Mouse (Mus musculus) heart, postnatal 36 days (tissue): ENCODE results near the gene Stam2. TPM values are rescaled to one million over a fixed set of nuclear protein-coding genes. Genes with fewer than 3 reads are reported as not detected.
A peak's percentile ranks its signal among the peaks of the same experiment; 100 is the strongest.

Experiments used
- DNase-seq, 2 experiments: peaks; one replicate each; pipeline ENCODE4 v3.0.0; 2021 to 2022
- intact Hi-C: fragments of 180-260 bp; cut with DNase I; formaldehyde crosslinking; loops from one replicate; pipeline ENCODE4 v1.15.1; 2025
- total RNA-seq, 2 experiments: library from RNA; stranded (reverse); gene quantifications; 2 replicates each; pipeline ENCODE4 v1.2.3; 2021

Gene Stam2
- total RNA-seq, 2 experiments from 2014 or later: 16.5 to 17.4 TPM

DNA sequence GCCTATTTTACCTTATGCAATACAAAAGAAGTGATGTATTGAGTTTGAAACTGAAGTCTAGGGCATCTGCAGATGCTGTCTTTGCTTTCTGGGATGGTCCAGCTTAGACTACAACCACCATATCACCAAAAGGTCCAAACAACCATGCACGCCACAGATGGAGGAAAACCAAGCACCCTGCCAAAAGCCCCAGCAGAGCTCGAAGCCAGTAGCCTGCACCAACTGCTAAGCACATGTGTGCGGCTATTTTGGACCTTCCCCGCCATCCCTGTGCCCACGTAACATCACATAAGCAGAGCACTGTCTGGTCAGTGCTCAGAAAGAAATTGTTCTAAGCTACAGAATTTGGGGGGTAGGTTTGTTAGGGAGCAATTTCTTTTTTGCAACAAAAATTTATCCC is 71.3 kb downstream of the Stam2 start:
- intact Hi-C loops: no loop called here
- DNase-seq: no peak

- intact Hi-C loops: no loop called here
- DNase-seq: no peak
Measured at GRCm38 (mm10) chr2:52668480-52668879, 73.6 kb downstream of the Stam2 start.

- no peak for DNase-seq
- intact Hi-C loops: no loop called here
Measured at GRCm38 (mm10) chr2:52656722-52657121, 85.4 kb downstream of the Stam2 start.

GRCm38 (mm10) chr2:52654541-52654940 is 87.5 kb downstream of the Stam2 start:
- no peak for DNase-seq
- intact Hi-C loops: no loop called here

GRCm38 (mm10) chr2:52651547-52651946 is 90.5 kb downstream of the Stam2 start:
- intact Hi-C loops: no loop called here

DNA sequence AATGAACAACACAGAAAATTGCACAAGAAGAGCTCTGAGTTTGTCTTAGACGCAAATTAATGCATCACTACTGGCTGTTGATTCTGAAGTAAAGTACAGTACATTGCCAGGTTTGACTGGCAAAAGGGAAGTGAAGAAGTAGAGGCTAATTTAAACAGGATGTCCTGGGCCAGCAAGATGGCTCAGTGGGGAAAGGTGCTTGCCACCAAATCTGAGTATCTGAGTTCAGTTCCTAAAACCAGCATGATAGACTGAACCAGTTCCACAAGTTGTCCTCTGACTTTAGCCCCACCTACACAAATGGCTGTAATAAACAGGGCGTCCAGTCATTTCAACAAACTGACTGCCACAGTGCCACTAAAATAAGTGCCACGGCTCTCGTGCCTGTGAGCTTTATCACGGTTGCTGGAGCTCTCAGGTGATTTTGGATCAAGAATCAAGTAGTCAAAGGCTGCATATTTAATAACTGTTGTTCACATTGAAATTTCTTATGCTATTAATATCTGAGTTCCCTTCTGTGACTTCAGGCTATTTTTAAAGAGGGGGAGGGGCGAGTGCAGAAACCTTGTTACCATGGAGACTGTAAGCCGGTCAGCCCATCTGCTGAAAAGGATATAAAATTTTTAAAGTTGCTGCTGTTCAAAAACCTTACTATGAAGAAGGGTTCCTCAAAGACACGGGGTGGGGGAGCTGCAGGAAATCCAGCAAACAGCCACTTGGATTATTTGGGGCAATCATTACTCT is 94.7 kb downstream of the Stam2 start:
- intact Hi-C loops: no loop called here
- peak in 1 of 2 experiments; percentile 2 for DNase-seq

More at GRCm38 (mm10) chr2:52651547-52651946, 90.5 kb downstream of the Stam2 start:
- DNase-seq: no peak

- intact Hi-C loops: no loop called here
- DNase-seq: no peak
Measured at GRCm38 (mm10) chr2:52643657-52644056, 98.4 kb downstream of the Stam2 start.

Other genes with a start within 250 kb of the Stam2 start
- under 1 TPM; 0.53 to 0.62 TPM for gene Cacnb4, start 65.5 kb downstream of the Stam2 start, total RNA-seq
- gene Fmnl2, start 115.6 kb upstream of the Stam2 start, total RNA-seq: 1 to 10 TPM; 5.6 to 6.8 TPM